Mouse (Mus musculus) embryonic facial prominence, embryonic 13.5 days (tissue): ENCODE data around the gene Ankrd1. TPM values are rescaled to one million over a fixed set of nuclear protein-coding genes. Genes with fewer than 3 reads are reported as not detected.

Experiments
- ATAC-seq: fragments of 200-750 bp; cut with Nextera tagmentation; 2 replicates; pipeline ENCODE4 v1.8.0; 2017; ENCODE audit warnings: low read depth; ENCODE audit not compliant: insufficient number of reproducible peaks, insufficient read depth, low FRiP score, low TSS enrichment
- H3K27ac ChIP-seq: fragments of 300-500 bp; sonication (generic); 2 replicates; pipeline ENCODE4 v1.5.1; 2015; ENCODE audit warnings: moderate library complexity, mild to moderate bottlenecking, inconsistent platforms
- H3K27me3 ChIP-seq: fragments of 300-500 bp; sonication (generic); 2 replicates; pipeline ENCODE4 v1.6.1; 2015; ENCODE audit warnings: mild to moderate bottlenecking, inconsistent platforms
- H3K36me3 ChIP-seq: fragments of 300-500 bp; sonication (generic); 2 replicates; pipeline ENCODE4 v1.6.1; 2015; ENCODE audit warnings: mild to moderate bottlenecking, inconsistent platforms
- H3K4me1 ChIP-seq: fragments of 300-500 bp; sonication (generic); 2 replicates; pipeline ENCODE4 v1.6.1; 2015; ENCODE audit warnings: inconsistent platforms
- H3K4me2 ChIP-seq: fragments of 300-500 bp; sonication (generic); 2 replicates; pipeline ENCODE4 v1.6.1; 2015; ENCODE audit warnings: moderate library complexity, mild to moderate bottlenecking, inconsistent platforms
- H3K4me3 ChIP-seq: fragments of 300-500 bp; sonication (generic); 2 replicates; pipeline ENCODE4 v1.5.1; 2015; ENCODE audit warnings: mild to moderate bottlenecking, inconsistent platforms
- H3K9ac ChIP-seq: fragments of 300-500 bp; sonication (generic); 2 replicates; pipeline ENCODE4 v1.6.1; 2015; ENCODE audit warnings: mild to moderate bottlenecking, inconsistent platforms
- H3K9me3 ChIP-seq: fragments of 300-500 bp; sonication (generic); 2 replicates; pipeline ENCODE4 v1.6.1; 2016; ENCODE audit warnings: inconsistent platforms
- WGBS: fragments of 180-500 bp; shearing (Covaris S2); methylation state at CpG from one replicate; pipeline ENCODE4 v1.1.7; 2015; ENCODE audit warnings: mixed read lengths; 5-methylcytosine and 5-hydroxymethylcytosine counted together
- polyA plus RNA-seq: library from polyadenylated mRNA; unstranded; fragments of >200 nt; fragmentation: Nextera tagmentation; extraction: Ambion mirVana; gene quantifications from 2 replicates; pipeline ENCODE4 v1.2.1, GENCODE M21; 2015

The Ankrd1 gene
- 0.51 and 1.5 TPM in 2 replicates for polyA plus RNA-seq

DNA sequence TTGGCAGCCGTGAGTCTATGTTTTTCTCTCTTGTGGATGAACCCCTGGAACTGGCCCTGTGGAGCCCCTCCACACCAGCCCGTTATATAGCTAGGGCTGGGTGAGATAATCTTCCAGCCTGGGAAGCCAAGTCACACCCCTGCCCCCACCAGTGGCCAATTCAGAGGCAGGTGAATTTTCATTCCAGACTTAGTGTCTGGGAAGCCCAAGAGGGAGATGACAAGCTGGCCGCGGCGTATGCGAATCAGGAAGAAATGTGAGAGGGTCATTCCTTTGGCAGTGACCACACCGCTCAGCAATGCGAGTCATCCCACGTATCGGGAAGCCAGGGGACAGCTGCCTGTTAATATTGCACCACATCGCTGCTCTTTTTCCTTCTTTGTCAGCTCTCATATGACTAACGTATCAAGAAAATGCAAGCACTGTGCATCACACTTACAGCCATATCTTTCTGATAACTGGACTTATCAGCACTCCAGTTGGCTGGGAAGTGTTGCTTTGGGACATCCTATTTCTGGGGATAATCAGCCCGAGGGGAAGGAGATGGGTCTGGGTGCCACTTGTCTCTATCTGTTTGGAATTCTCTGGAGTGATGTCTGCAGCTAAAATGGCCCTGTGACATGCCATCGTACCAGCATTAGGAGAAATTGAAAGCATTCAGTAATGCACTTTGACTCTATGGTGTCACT is at the start of gene Ankrd1:
Gene Ankrd1, minus strand, starts transcription at position 317 of the 689 bp plus-strand sequence.
- no peak within 1 kb of the TSS for H3K9ac ChIP-seq
- H3K9me3 ChIP-seq, result peaks cover 11% of the 10 kb centered on the region; the same call in 1 of the 2 replicates
- H3K4me2 ChIP-seq, result no peak within 1 kb of the TSS
- no peak within 1 kb of the TSS for H3K27ac ChIP-seq
- 79% methylated on average over 14 of the region's 14 CpGs for WGBS
- peaks cover 9% of the 10 kb centered on the region; the same call in 1 of the 2 replicates for H3K4me1 ChIP-seq
- no peak within 1 kb of the TSS for H3K4me3 ChIP-seq
- no peaks in the 10 kb centered on the region for H3K36me3 ChIP-seq
- no peaks in the 10 kb centered on the region for H3K27me3 ChIP-seq
- ATAC-seq, result no peak

DNA sequence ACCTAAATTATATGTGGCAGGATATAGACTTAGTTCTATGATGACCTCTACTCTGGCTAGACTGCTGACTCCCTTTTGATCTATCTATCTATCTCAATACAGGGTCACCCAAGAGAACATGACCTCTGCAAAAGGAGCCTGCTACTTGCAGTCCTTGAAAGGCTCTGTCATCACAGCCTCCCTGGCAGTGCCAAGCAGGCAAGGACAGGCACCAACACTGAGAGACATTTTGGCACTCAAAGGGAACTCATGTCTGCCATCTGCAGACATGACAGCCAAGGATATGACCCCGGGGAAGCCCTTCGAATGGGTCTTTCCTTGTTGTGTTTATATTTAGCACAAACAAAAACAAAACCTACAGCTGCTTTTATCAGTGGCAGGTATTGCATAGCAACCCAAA is 49.2 kb upstream of the Ankrd1 start:
- no peak overlapping the region for H3K4me2 ChIP-seq
- no peaks in the 10 kb centered on the region for H3K27me3 ChIP-seq
- ATAC-seq, result no peak
- WGBS, result 90% methylated on average over 2 of the region's 2 CpGs
- no peak overlapping the region for H3K9ac ChIP-seq
- H3K36me3 ChIP-seq, result no peaks in the 10 kb centered on the region
- H3K4me1 ChIP-seq, result peaks cover 12% of the 10 kb centered on the region
- no peak overlapping the region for H3K27ac ChIP-seq
- H3K9me3 ChIP-seq, result no peaks in the 10 kb centered on the region
- H3K4me3 ChIP-seq, result no peak overlapping the region

DNA sequence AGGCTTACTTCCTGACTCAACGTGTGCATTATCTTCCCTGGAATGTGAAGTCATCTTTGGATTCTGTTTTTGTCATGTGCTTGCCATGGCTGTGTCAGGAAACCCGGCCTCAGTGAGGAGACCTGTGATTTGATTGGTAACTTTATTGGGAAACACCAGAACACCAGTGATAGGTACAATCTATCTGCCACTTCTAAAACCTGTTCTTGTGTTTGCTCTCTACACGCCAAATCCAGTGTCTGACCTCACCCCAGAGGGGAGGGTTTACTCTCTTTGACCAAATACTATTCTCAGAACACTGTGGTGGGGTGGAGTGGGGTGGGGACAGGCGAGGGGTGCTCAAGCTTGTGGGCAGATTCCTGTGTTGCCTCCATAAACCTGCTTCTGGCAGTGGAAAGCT is 48.2 kb upstream of the Ankrd1 start:
- Histone ChIP-seq H3K27me3 (no peaks in the 10 kb centered on the region), H3K4me3 (no peak overlapping the region), H3K36me3 (no peaks in the 10 kb centered on the region), H3K9me3 (no peaks in the 10 kb centered on the region), H3K27ac (no peak overlapping the region), H3K9ac (no peak overlapping the region), H3K4me2 (no peak overlapping the region), H3K4me1 (peaks cover 12% of the 10 kb centered on the region)
- no peak for ATAC-seq
- 79% methylated on average over 4 of the region's 4 CpGs for WGBS

DNA sequence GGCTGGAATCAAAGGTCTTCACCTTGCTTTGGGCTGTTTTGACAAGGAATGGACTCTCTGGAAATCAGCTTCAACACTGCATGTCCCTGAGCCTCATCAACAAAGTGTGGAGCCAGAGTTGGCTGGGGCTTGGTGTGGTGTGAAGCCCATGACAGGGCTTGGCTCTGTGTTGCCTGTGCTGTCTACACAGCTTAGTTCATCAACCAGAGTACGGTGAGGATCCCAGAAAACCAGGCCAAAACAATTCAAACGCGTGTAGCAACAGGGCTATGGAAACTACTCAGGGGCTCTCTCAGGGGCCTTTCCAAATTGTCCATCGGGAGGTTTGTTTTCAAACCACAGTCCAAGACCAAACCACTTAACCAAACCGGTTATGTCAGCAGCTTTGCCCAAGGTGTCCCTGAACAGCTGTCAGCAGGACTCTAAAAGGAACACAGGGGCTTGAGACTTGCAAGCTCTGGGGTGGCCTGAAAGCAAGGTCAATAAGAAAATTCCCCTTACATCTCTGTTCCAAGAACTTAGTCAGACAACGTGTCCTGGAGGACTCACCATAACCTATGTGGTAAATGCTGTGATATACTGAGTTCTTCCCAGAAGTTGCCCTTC is 47.5 kb upstream of the Ankrd1 start:
- Histone ChIP-seq H3K27me3 (no peaks in the 10 kb centered on the region), H3K4me3 (no peak overlapping the region), H3K4me2 (no peak overlapping the region), H3K27ac (no peak overlapping the region), H3K36me3 (no peaks in the 10 kb centered on the region), H3K4me1 (peaks cover 12% of the 10 kb centered on the region), H3K9ac (no peak overlapping the region), H3K9me3 (no peaks in the 10 kb centered on the region)
- ATAC-seq, result no peak
- 82% methylated on average over 6 of the region's 6 CpGs for WGBS

DNA sequence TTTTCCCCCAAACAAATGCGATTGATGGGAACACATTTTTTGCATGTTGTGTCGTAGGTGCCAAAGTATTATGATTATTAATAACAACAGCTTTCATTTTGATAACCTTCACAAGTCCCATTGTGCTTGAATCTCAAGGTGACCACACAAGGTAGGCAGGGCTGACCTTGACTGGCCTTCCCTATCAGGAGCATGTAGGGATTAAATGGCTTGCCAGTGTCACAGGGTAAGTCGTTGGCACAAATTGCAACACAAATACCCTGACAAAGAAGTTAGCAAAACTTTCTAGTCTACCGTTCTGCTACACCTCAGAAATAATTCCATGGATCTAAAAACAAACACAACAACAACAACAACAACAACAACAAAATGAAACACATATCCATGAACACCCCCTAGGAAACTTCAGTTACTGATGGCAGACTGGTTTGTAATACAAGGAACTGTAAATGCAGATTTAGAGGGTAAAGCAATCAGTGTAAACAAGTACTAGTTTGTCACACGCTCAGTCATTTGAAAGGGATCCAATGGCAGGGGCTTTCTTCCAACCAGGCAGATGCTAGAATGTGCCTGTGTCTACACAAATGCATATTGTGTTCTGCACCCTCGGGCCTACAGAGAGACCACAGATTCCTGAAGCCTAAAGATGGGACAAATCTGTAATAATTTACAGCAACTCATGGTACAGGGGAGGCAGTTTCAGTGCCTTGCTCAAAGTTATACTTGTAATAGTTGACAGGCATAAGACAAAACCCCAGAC is 46.7 kb upstream of the Ankrd1 start:
- Histone ChIP-seq H3K27me3 (no peaks in the 10 kb centered on the region), H3K4me2 (no peak overlapping the region), H3K36me3 (no peaks in the 10 kb centered on the region), H3K27ac (no peak overlapping the region), H3K9ac (no peak overlapping the region), H3K4me1 (peaks cover 12% of the 10 kb centered on the region), H3K9me3 (no peaks in the 10 kb centered on the region), H3K4me3 (no peak overlapping the region)
- ATAC-seq, result no peak
- 80% methylated on average over 6 of the region's 6 CpGs for WGBS

DNA sequence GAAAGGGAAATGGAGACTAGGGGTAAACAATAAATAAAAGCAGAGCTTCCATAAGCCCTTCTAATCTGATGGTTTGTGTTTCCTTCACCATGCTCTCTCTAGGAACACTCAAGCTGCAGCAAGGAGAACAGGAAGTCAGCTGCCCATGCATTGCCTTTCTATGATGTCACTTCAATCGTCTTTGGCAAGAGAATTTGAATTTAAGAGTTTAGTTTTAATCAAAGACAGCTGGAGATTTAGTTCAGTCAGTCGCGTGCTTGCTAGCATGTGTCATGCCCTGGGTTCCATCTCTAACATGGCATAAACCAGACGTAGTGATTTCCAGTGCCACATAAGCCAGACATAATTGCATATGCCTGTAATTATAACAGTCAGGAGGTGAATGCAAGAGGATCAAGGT is 45.5 kb upstream of the Ankrd1 start:
- Histone ChIP-seq H3K9ac (no peak overlapping the region), H3K36me3 (no peaks in the 10 kb centered on the region), H3K9me3 (no peaks in the 10 kb centered on the region), H3K27ac (no peak overlapping the region), H3K4me1 (peaks cover 12% of the 10 kb centered on the region), H3K27me3 (no peaks in the 10 kb centered on the region), H3K4me3 (no peak overlapping the region), H3K4me2 (no peak overlapping the region)
- 28% methylated on average over 4 of the region's 4 CpGs for WGBS
- ATAC-seq, result no peak

DNA sequence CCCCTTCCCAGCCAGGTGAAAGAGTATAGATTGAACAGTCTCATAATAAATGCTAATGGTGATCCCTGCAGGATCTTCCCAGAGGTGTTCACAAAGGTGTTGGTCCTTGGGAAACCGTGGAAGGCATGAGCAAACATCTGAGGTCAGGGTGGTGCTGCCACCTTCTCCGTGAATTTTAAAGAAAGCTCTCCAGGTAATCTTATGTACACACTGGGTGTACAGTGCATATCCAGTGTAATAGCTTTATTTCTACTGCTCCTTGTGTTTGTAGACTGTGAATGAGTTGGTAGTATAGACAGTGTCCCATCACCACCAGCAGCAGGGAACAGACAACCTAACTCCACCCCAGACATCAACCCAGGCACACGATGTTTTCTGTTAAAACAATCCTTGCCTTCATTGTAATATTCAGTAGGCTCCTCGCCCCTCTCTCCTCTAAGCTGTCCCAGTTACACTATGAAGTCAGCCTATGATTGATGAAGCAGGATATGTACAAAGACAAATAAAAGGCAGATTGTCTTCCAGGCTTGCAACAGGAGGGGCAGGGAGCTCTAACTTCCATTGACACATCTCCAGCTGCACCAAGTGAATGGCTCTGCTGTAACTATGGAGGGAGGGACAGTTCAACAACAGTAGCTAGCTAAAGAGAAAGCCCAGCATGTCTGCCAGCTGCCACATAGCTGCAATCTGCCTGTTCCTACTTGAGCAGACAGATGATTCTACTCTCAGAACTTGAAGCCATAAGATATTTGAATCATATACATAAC is 30.5 kb upstream of the Ankrd1 start:
- WGBS, result 67% methylated on average over 4 of the region's 4 CpGs
- H3K4me3 ChIP-seq, result no peak overlapping the region
- H3K27me3 ChIP-seq, result no peaks in the 10 kb centered on the region
- no peak for ATAC-seq
- H3K9me3 ChIP-seq, result peaks cover under 1% of the 10 kb centered on the region; the same call in 1 of the 2 replicates
- no peaks in the 10 kb centered on the region for H3K4me1 ChIP-seq
- H3K4me2 ChIP-seq, result no peak overlapping the region
- no peak overlapping the region for H3K27ac ChIP-seq
- H3K36me3 ChIP-seq, result no peaks in the 10 kb centered on the region
- no peak overlapping the region for H3K9ac ChIP-seq

DNA sequence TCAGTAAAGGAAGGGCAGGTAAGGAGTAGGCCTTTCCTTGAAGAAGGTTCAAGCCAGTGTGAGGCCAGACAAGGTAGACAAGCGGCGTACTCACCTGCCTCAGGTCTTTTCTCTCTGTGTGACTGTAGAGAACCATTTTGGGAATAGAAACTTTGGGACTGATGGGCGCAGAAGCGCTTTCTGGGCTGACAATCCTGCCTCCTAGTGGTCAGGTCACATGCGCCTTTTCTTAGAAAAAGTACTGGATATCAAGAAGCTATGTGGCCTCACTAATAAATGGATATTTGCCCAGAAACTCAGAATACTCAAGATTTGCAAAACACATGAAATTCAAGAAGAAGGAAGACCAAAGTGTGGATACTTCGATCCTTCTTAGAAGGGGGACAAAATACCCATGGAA is 28.7 kb upstream of the Ankrd1 start:
- Histone ChIP-seq H3K36me3 (no peaks in the 10 kb centered on the region), H3K27ac (no peak overlapping the region)
- 76% methylated on average over 6 of the region's 6 CpGs for WGBS

DNA sequence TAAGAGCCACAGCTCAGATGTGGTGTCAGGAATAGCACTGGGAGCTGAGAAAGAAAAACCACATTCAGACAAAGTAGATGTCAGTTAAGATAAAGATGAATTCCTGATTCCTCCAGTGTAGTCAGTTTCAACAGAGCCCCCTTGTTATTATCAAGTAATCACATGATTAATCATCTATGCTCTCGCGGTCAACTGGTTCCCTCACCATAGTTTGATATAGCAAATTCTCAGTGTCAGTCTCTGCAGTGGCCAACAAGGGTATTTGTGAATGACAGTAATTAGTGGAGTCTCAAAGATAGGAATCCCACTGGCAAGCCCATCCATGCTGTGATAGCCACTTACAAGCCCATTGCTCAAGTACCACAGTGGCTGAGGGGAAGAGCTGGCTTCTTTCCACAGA is 23.7 kb upstream of the Ankrd1 start:
- H3K27me3 ChIP-seq, result no peaks in the 10 kb centered on the region
- 93% methylated on average over 2 of the region's 2 CpGs for WGBS
- no peak for ATAC-seq

More for the DNA sequence above, 28.7 kb upstream of the Ankrd1 start:
- Histone ChIP-seq H3K9me3 (peaks cover 8% of the 10 kb centered on the region; the same call in 1 of the 2 replicates), H3K27me3 (no peaks in the 10 kb centered on the region), H3K9ac (no peak overlapping the region), H3K4me1 (no peaks in the 10 kb centered on the region), H3K4me3 (no peak overlapping the region), H3K4me2 (no peak overlapping the region)
- no peak for ATAC-seq

DNA sequence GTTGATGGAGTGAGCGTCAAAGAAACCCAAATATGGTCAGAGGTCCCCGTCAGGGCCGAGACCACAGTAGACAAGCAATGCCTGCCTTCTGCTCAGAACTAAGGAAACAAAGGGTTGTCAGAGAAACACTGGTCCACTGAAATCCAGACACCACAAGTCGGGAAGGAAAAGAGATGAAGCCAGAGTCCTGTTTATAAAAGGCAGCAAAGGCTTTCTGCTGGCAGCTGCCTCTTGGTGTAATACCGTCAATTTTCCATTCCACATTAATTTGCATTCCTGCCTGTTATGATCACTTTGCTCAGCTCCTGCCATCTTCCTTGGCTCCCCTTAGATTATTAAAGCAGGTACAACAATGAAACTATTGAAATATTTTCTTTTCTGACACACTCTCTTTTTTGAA is 13.8 kb upstream of the Ankrd1 start:
- Histone ChIP-seq H3K27ac (no peak overlapping the region), H3K9ac (no peak overlapping the region), H3K27me3 (no peaks in the 10 kb centered on the region), H3K4me1 (peaks cover 4% of the 10 kb centered on the region; the same call in 1 of the 2 replicates), H3K36me3 (no peaks in the 10 kb centered on the region), H3K4me3 (no peak overlapping the region), H3K9me3 (no peaks in the 10 kb centered on the region), H3K4me2 (no peak overlapping the region)
- ATAC-seq, result no peak
- 47% methylated on average over 5 of the region's 5 CpGs for WGBS

More for the DNA sequence above, 23.7 kb upstream of the Ankrd1 start:
- no peak overlapping the region for H3K4me2 ChIP-seq
- H3K36me3 ChIP-seq, result no peaks in the 10 kb centered on the region
- peaks cover 8% of the 10 kb centered on the region; the same call in 1 of the 2 replicates for H3K9me3 ChIP-seq
- no peaks in the 10 kb centered on the region for H3K4me1 ChIP-seq
- H3K27ac ChIP-seq, result no peak overlapping the region
- no peak overlapping the region for H3K9ac ChIP-seq
- no peak overlapping the region for H3K4me3 ChIP-seq

DNA sequence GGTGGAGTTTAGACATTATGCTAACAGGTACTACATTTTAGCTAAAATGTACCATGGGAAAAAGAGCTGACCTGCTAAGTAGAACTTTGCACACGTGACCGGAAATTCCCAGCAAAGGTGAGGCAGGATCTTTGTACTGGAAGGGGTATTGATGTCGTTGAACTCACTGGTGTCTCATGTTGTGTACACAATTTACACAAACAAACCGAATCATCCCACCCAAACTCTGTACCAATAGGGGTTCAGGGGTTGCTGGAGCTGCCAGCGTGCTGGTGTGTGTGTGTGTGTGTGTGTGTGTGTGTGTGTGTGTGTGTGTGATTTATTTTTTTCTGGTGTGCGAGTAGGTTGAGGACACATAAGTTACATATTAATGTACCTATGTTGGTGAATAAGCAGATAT is 13.2 kb upstream of the Ankrd1 start:
- no peak overlapping the region for H3K4me3 ChIP-seq
- peaks cover 4% of the 10 kb centered on the region; the same call in 1 of the 2 replicates for H3K4me1 ChIP-seq
- no peak overlapping the region for H3K27ac ChIP-seq
- H3K36me3 ChIP-seq, result no peaks in the 10 kb centered on the region
- no peaks in the 10 kb centered on the region for H3K27me3 ChIP-seq
- H3K9me3 ChIP-seq, result no peaks in the 10 kb centered on the region
- H3K4me2 ChIP-seq, result no peak overlapping the region
- WGBS, result 83% methylated on average over 6 of the region's 6 CpGs
- ATAC-seq, result no peak
- H3K9ac ChIP-seq, result no peak overlapping the region
